In genomic region chr10:116017845-116018479, GRCm38 (mm10) we compare ENCODE assay signal across 7 mouse cellular contexts. TPM values are rescaled to one million over a fixed set of nuclear protein-coding genes. Genes with fewer than 3 reads are reported as not detected.
DNase-seq lines count a peak whose midpoint lies in the region; ATAC-seq and TF ChIP-seq lines count a peak whose summit lies in the region.

Gene Ptprr (plus strand): TSS chr10:116018213.

- peaks cover 11% of the 10 kb centered on the region for H3K27me3 ChIP-seq in limb, embryonic 10.5 days (ENCODE audit: low read depth, poor library complexity, severe bottlenecking)
- H3K27me3 ChIP-seq in midbrain, embryonic 10.5 days (ENCODE audit: low read depth, poor library complexity, severe bottlenecking) = 0 out of 2 replicates have a peak, but pooled peaks cover 4% of the 10 kb centered on the region
- no peaks in the 10 kb centered on the region for H3K27me3 ChIP-seq in stomach, embryonic 14.5 days (ENCODE audit: control insufficient read depth, insufficient read depth, low read length)

- H3K4me1 ChIP-seq in limb, embryonic 10.5 days = peaks cover 22% of the 10 kb centered on the region
- peaks cover 25% of the 10 kb centered on the region for H3K4me1 ChIP-seq in midbrain, embryonic 10.5 days
- H3K4me1 ChIP-seq in stomach, embryonic 14.5 days (ENCODE audit: control insufficient read depth, insufficient read depth, low read length) = peaks cover 9% of the 10 kb centered on the region; the same call in 1 of the 2 replicates

- peak within 1 kb of the TSS; percentile 60 for H3K4me2 ChIP-seq in stomach, embryonic 14.5 days (replicated peaks; ENCODE audit: low read depth, low read length)

- WGBS in limb, embryonic 10.5 days = 1% methylated on average over 19 of the region's 19 CpGs
- WGBS in midbrain, embryonic 10.5 days = 0% methylated on average over 19 of the region's 19 CpGs
- under 1% methylated on average over 19 of the region's 19 CpGs for whole genome bisulfite sequencing in stomach, embryonic 14.5 days

- no peaks in the 10 kb centered on the region for H3K9me3 ChIP-seq in limb, embryonic 10.5 days (replicated peaks)
- H3K9me3 ChIP-seq in midbrain, embryonic 10.5 days (replicated peaks) = no peaks in the 10 kb centered on the region
- no peaks in the 10 kb centered on the region for H3K9me3 ChIP-seq in stomach, embryonic 14.5 days (ENCODE audit: control insufficient read depth, low read depth, low read length)

- intact Hi-C loops in gastrocnemius, adult 2 months (cut with DNase I) = no loop called here

- H3K9ac ChIP-seq in stomach, embryonic 14.5 days (replicated peaks; ENCODE audit: low read depth, low read length) = no peak within 1 kb of the TSS

- H3K27ac ChIP-seq in gastrocnemius, adult 2 months = no peak within 1 kb of the TSS
- peak within 1 kb of the TSS; percentile 66; the same call in 1 of the 2 replicates for H3K27ac ChIP-seq in limb, embryonic 10.5 days
- peak within 1 kb of the TSS; percentile 83 for H3K27ac ChIP-seq in midbrain, embryonic 10.5 days (replicated peaks)
- no peak within 1 kb of the TSS for H3K27ac ChIP-seq in stomach, embryonic 14.5 days (ENCODE audit: low read length)

- peak; percentile 23; the same call in 1 of the 2 replicates for TF ChIP-seq CTCF in gastrocnemius, adult 2 months (IDR thresholded peaks at IDR 0.05)

- H3K4me3 ChIP-seq in gastrocnemius, adult 2 months = peak within 1 kb of the TSS; percentile 66
- peak within 1 kb of the TSS; percentile 53 for H3K4me3 ChIP-seq in limb, embryonic 10.5 days
- H3K4me3 ChIP-seq in midbrain, embryonic 10.5 days = peak within 1 kb of the TSS; percentile 63
- H3K4me3 ChIP-seq in stomach, embryonic 14.5 days (ENCODE audit: low read depth, low read length) = peak within 1 kb of the TSS; percentile 25

- no peaks in the 10 kb centered on the region for H3K36me3 ChIP-seq in limb, embryonic 10.5 days
- no peaks in the 10 kb centered on the region for H3K36me3 ChIP-seq in midbrain, embryonic 10.5 days
- H3K36me3 ChIP-seq in stomach, embryonic 14.5 days (ENCODE audit: control insufficient read depth, insufficient read depth, low read length) = no peaks in the 10 kb centered on the region

- peak; percentile 64 for DNase-seq in adrenal gland, postnatal 10 days
- peak; percentile 42 for DNase-seq in gastrocnemius, adult 2 months
- DNase-seq in kidney, adult 9 months = peak; percentile 26
- DNase-seq in limb, embryonic 10.5 days (ENCODE audit: low spot score) = peak; percentile 82
- peak; percentile 89 for DNase-seq in midbrain, embryonic 10.5 days (ENCODE audit: low spot score)

- ATAC-seq in common myeloid progenitor, adult 5-6 weeks (replicated peaks; ENCODE audit: low read depth, poor library complexity, severe bottlenecking) = peak; percentile 87
- peak; percentile 83 for ATAC-seq in stomach, embryonic 14.5 days (ENCODE audit: insufficient number of reproducible peaks, insufficient read depth, low FRiP score, low read depth)

RNA-seq across cellular contexts. Expression of gene Ptprr, which starts in this region (rescaled TPM):
- 1 to 10 TPM; 5.7 to 7.7 TPM for total RNA-seq in adrenal gland, postnatal 10 days (2021)
- 0.23 TPM in 1 of 2 replicates, not detected in the other for total RNA-seq in common myeloid progenitor, adult 5-6 weeks (2017)
- 1 to 10 TPM in 1 of 2 experiments, under 1 TPM in 1; 0.74 to 1.6 TPM for total RNA-seq in gastrocnemius, adult 2 months (2021)
- 0.08 and 0.20 TPM in 2 replicates for polyA plus RNA-seq in limb, embryonic 10.5 days (2016; fragmentation: Nextera tagmentation; extraction: Ambion mirVana)
- 0.93 and 2.3 TPM in 2 replicates for polyA plus RNA-seq in midbrain, embryonic 10.5 days (2016; fragmentation: Nextera tagmentation; extraction: Ambion mirVana)
- polyA plus RNA-seq in stomach, embryonic 14.5 days (2014; fragmentation: Nextera tagmentation; extraction: Ambion mirVana) = 2.1 and 2.3 TPM in 2 replicates

Comparison
In these comparisons a context has a peak if more than half of its experiments do, and no peak if none do; other contexts are left out.
1. Peak in ATAC-seq in common myeloid progenitor, adult 5-6 weeks; RNA of the gene not detected or under 1 TPM.
2. Peak in DNase-seq, H3K4me3 ChIP-seq and H3K27ac ChIP-seq in limb, embryonic 10.5 days; RNA of the gene not detected or under 1 TPM.
3. DNase-seq: peak in every context shown above with its lines; median percentile 89 in midbrain, embryonic 10.5 days; 82 in limb, embryonic 10.5 days; 64 in adrenal gland, postnatal 10 days; 42 in gastrocnemius, adult 2 months; 26 in kidney, adult 9 months.